Mouse (Mus musculus) heart, postnatal 0 days (tissue): Measurements from ENCODE around the gene Pptc7.

Experiments
- CTCF ChIP-seq: IDR thresholded peaks from 2 replicates; pipeline ENCODE4 v1.5.1; 2016; ENCODE audit warnings: antibody characterized with exemption, control low read depth, low read depth
- EP300 ChIP-seq: IDR thresholded peaks from 2 replicates; pipeline ENCODE4 v1.6.1; 2016; ENCODE audit warnings: antibody characterized with exemption, low read depth

DNA sequence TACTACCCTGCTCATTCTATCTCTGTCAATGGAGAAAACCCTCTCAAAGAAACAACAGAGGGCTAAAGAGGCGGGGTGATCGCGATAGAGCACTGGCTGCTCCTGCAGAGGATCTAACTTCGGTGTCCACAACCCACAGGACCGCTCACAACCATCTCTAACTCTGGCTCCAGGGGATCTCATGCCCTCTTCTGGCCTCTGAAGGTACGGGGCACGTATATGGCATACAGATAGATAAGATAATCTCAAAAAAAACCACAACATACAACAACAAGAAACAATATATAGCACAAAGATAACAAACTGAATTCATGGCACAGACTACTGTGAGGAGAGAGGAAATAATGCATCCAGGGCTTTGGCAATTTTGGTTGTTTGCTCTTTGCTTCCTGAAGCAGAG is 22.1 kb upstream of the Pptc7 start:
- TF ChIP-seq CTCF (no peak), EP300 (no peak)
